Mouse (Mus musculus): Measurements from ENCODE around the gene Nr1d1. TPM values are rescaled to one million over a fixed set of nuclear protein-coding genes. Genes with fewer than 3 reads are reported as not detected.

Gene Nr1d1
- polyA plus RNA-seq, 1 experiment from 2014 or later, result 2.3 TPM

Other genes with a start within 250 kb of the Nr1d1 start
- gene Ikzf3, start 229.3 kb downstream of the Nr1d1 start, polyA plus RNA-seq (2015; fragmentation: Nextera tagmentation; extraction: Ambion mirVana), result 0.23 and 0.24 TPM in 2 replicates
- 0.92 and 1.0 TPM in 2 replicates for gene Zpbp2, start 224.2 kb downstream of the Nr1d1 start, polyA plus RNA-seq (2015; fragmentation: Nextera tagmentation; extraction: Ambion mirVana)
- 62.9 and 65.2 TPM in 2 replicates for gene Ormdl3, start 188.0 kb downstream of the Nr1d1 start, polyA plus RNA-seq (2015; fragmentation: Nextera tagmentation; extraction: Ambion mirVana)
- not detected in 2 replicates for gene Lrrc3c, start 177.0 kb downstream of the Nr1d1 start, polyA plus RNA-seq (2015; fragmentation: Nextera tagmentation; extraction: Ambion mirVana)
- 0.33 and 0.57 TPM in 2 replicates for gene Gm12355, start 149.7 kb downstream of the Nr1d1 start, polyA plus RNA-seq (2015; fragmentation: Nextera tagmentation; extraction: Ambion mirVana)
- not detected in 2 replicates for gene Gsdma3, start 149.0 kb downstream of the Nr1d1 start, polyA plus RNA-seq (2015; fragmentation: Nextera tagmentation; extraction: Ambion mirVana)
- gene Gsdma2, start 128.6 kb downstream of the Nr1d1 start, polyA plus RNA-seq (2015; fragmentation: Nextera tagmentation; extraction: Ambion mirVana), result 0.58 and 0.93 TPM in 2 replicates
- gene Gsdma, start 111.0 kb downstream of the Nr1d1 start, polyA plus RNA-seq (2015; fragmentation: Nextera tagmentation; extraction: Ambion mirVana), result 0.06 TPM in 1 of 2 replicates, not detected in the other
- 169 and 181 TPM in 2 replicates for gene Psmd3, start 92.8 kb downstream of the Nr1d1 start, polyA plus RNA-seq (2015; fragmentation: Nextera tagmentation; extraction: Ambion mirVana)
- 0.10 TPM in 1 of 2 replicates, not detected in the other for gene Csf3, start 74.1 kb downstream of the Nr1d1 start, polyA plus RNA-seq (2015; fragmentation: Nextera tagmentation; extraction: Ambion mirVana)
- gene Med24, start 45.9 kb downstream of the Nr1d1 start, polyA plus RNA-seq (2015; fragmentation: Nextera tagmentation; extraction: Ambion mirVana), result 36.8 and 38.5 TPM in 2 replicates
- 41.5 and 42.0 TPM in 2 replicates for gene Thra, start 34.7 kb downstream of the Nr1d1 start, polyA plus RNA-seq (2015; fragmentation: Nextera tagmentation; extraction: Ambion mirVana)
- gene Msl1, start 20.2 kb upstream of the Nr1d1 start, polyA plus RNA-seq (2015; fragmentation: Nextera tagmentation; extraction: Ambion mirVana), result 13.5 and 14.5 TPM in 2 replicates
- gene Casc3, start 29.6 kb upstream of the Nr1d1 start, polyA plus RNA-seq (2015; fragmentation: Nextera tagmentation; extraction: Ambion mirVana), result 23.1 and 24.3 TPM in 2 replicates
- 0.67 and 1.1 TPM in 2 replicates for gene Rapgefl1, start 61.5 kb upstream of the Nr1d1 start, polyA plus RNA-seq (2015; fragmentation: Nextera tagmentation; extraction: Ambion mirVana)
- gene Wipf2, start 88.3 kb upstream of the Nr1d1 start, polyA plus RNA-seq (2015; fragmentation: Nextera tagmentation; extraction: Ambion mirVana), result 3.4 and 3.5 TPM in 2 replicates
- 18.9 and 23.0 TPM in 2 replicates for gene Cdc6, start 132.5 kb upstream of the Nr1d1 start, polyA plus RNA-seq (2015; fragmentation: Nextera tagmentation; extraction: Ambion mirVana)
- 28.2 and 31.2 TPM in 2 replicates for gene Rara, start 152.5 kb upstream of the Nr1d1 start, polyA plus RNA-seq (2015; fragmentation: Nextera tagmentation; extraction: Ambion mirVana)
- gene Gjd3, start 207.7 kb upstream of the Nr1d1 start, polyA plus RNA-seq (2015; fragmentation: Nextera tagmentation; extraction: Ambion mirVana), result 0.17 TPM in 1 of 2 replicates, not detected in the other
- gene Top2a, start 248.9 kb upstream of the Nr1d1 start, polyA plus RNA-seq (2015; fragmentation: Nextera tagmentation; extraction: Ambion mirVana), result 132 and 149 TPM in 2 replicates

Measured in intestine, embryonic 16.5 days (tissue).